Mouse (Mus musculus) heart, embryonic 16.5 days (tissue): ENCODE measurements around the gene App. TPM values are rescaled to one million over a fixed set of nuclear protein-coding genes. Genes with fewer than 3 reads are reported as not detected.

Source experiments
- ATAC-seq: fragments of 200-750 bp; cut with Nextera tagmentation; replicated peaks from 2 replicates; pipeline ENCODE4 v1.8.0; 2017; ENCODE audit warnings: moderate number of reproducible peaks; ENCODE audit not compliant: insufficient read depth, low FRiP score; ENCODE audit errors: extremely low read depth
- H3K27ac ChIP-seq: fragments of 300-500 bp; sonication (generic); 2 replicates; pipeline ENCODE4 v1.5.1; 2014; ENCODE audit warnings: mild to moderate bottlenecking, low read length, control low read depth, moderate library complexity
- H3K27me3 ChIP-seq: fragments of 300-500 bp; sonication (generic); 2 replicates; pipeline ENCODE4 v1.6.1; 2014; ENCODE audit warnings: low read length, mixed read lengths; ENCODE audit not compliant: control insufficient read depth, insufficient read depth
- H3K36me3 ChIP-seq: fragments of 300-500 bp; sonication (generic); 2 replicates; pipeline ENCODE4 v1.6.1; 2014; ENCODE audit not compliant: control insufficient read depth, insufficient read depth
- H3K4me1 ChIP-seq: fragments of 300-500 bp; sonication (generic); 2 replicates; pipeline ENCODE4 v1.6.1; 2014; ENCODE audit warnings: low read length, mixed read lengths; ENCODE audit not compliant: control insufficient read depth, insufficient read depth
- H3K4me2 ChIP-seq: fragments of 300-500 bp; sonication (generic); 2 replicates; pipeline ENCODE4 v1.6.1; 2014; ENCODE audit warnings: low read depth, mild to moderate bottlenecking, control low read depth, low read length
- H3K4me3 ChIP-seq: fragments of 300-500 bp; sonication (generic); 2 replicates; pipeline ENCODE4 v1.5.1; 2014; ENCODE audit warnings: mild to moderate bottlenecking, control low read depth, low read length
- H3K9ac ChIP-seq: fragments of 300-500 bp; sonication (generic); 2 replicates; pipeline ENCODE4 v1.6.1; 2014; ENCODE audit warnings: low read length, control low read depth
- H3K9me3 ChIP-seq: fragments of 300-500 bp; sonication (generic); replicated peaks from 2 replicates; pipeline ENCODE4 v1.6.1; 2016; ENCODE audit warnings: low read length; ENCODE audit not compliant: control insufficient read depth
- WGBS: fragments of 180-500 bp; shearing (Covaris S2); extraction: QIAGEN DNeasy Blood & Tissue Kit; methylation state at CpG from one replicate; pipeline ENCODE4 v1.1.7; 2014; 5-methylcytosine and 5-hydroxymethylcytosine counted together
- polyA plus RNA-seq: library from polyadenylated mRNA; unstranded; fragments of >200 nt; fragmentation: Nextera tagmentation; extraction: Ambion mirVana; gene quantifications from 2 replicates; pipeline ENCODE4 v1.2.1, GENCODE M21; 2015

Gene App
- polyA plus RNA-seq, 1 experiment from 2014 or later = 187 TPM

- 43% methylated on average over 8 of the region's 8 CpGs for WGBS
- Histone ChIP-seq H3K36me3 (no peaks in the 10 kb centered on the region), H3K4me2 (peak overlapping the region; percentile 65), H3K27ac (peak overlapping the region; percentile 93), H3K9ac (peak overlapping the region; percentile 57; the same call in 1 of the 2 replicates), H3K4me1 (peaks cover 47% of the 10 kb centered on the region), H3K27me3 (no peaks in the 10 kb centered on the region), H3K4me3 (peak overlapping the region; percentile 45), H3K9me3 (no peaks in the 10 kb centered on the region)
- ATAC-seq = no peak; the same call in 1 of the 2 replicates
Observed at GRCm38 (mm10) chr16:85133057-85133456, 40.5 kb downstream of the App start.

DNA sequence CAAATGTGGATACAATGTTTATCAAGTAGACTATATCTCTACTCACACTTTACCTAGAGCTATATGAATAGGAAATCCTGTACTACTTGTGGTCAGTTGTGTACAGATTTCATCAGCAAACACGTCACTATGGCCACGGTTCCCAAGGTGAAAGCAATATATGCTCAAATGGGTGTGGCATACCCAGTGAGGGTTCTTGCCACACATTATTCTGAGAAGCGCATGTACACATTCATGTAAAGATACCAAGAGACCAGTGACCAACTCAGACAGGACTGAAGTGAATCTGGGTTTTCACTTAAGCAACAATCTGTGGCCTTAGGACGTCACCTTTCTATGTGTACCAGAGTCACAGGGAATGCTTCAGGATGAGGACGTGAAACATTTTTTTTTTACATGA lies 41.4 kb downstream of the App start:
- H3K9ac ChIP-seq = no peak overlapping the region
- peak overlapping the region; percentile 65; the same call in 1 of the 2 replicates for H3K4me2 ChIP-seq
- no peaks in the 10 kb centered on the region for H3K9me3 ChIP-seq
- no peak overlapping the region for H3K4me3 ChIP-seq
- peak overlapping the region; percentile 93 for H3K27ac ChIP-seq
- WGBS = 74% methylated on average over 5 of the region's 5 CpGs
- no peaks in the 10 kb centered on the region for H3K36me3 ChIP-seq
- ATAC-seq = no peak
- H3K4me1 ChIP-seq = peaks cover 42% of the 10 kb centered on the region
- H3K27me3 ChIP-seq = no peaks in the 10 kb centered on the region

- WGBS = 70% methylated on average over 7 of the region's 7 CpGs
- no peak for ATAC-seq
- Histone ChIP-seq H3K4me1 (peaks cover 42% of the 10 kb centered on the region), H3K4me2 (no peak overlapping the region), H3K9me3 (no peaks in the 10 kb centered on the region), H3K4me3 (no peak overlapping the region), H3K27ac (no peak overlapping the region), H3K27me3 (no peaks in the 10 kb centered on the region), H3K36me3 (no peaks in the 10 kb centered on the region), H3K9ac (no peak overlapping the region)
Observed at GRCm38 (mm10) chr16:85130861-85131556, 42.6 kb downstream of the App start.

DNA sequence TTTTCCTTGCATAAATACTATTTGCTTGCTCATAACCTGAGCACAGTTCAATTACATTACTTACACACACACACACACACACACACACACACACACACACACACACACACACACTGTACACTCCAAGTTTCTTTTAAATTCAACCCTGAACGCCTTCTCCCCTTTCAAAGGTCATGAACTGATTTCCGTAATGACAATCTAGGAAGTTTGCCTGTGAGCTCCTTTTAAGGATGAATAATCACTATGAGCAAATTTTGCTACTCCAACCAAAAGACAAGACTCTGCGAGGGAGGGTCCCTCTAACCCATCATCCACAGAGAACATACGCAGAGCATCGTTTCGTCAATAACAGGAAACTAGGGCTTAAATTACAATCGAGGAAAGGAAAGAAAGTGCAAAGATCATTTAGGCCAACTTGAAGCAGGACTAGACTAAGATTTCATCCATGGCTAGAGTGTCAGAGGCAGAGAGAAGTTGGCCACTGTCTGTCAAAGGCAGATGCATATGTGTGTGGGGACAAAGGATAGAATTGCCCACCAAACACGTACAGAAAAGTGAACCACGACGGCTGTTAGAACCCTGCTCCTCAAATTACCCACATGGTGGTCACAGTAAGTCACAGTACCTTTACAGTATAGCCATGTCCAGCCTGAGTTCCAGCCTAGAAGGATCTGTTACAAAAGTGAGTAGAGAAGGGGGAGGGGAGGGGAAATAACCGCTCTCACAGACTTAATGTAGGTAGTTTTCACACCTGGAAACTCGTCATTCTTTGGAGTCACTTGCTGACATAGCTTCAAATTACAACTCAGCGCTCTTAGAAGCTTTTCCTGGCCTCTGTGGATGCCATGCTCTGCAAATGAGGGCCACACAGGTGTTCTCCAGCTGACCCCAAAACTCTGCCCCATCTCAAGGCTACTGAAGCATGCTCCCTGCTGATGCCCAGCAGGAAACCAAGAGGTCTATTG lies 44.6 kb downstream of the App start:
- 48% methylated on average over 13 of the region's 13 CpGs for WGBS
- ATAC-seq = no peak
- Histone ChIP-seq H3K9ac (no peak overlapping the region), H3K4me3 (no peak overlapping the region), H3K4me1 (peaks cover 37% of the 10 kb centered on the region), H3K36me3 (peaks cover 3% of the 10 kb centered on the region; the same call in 1 of the 2 replicates), H3K9me3 (peaks cover 4% of the 10 kb centered on the region; the same call in 1 of the 2 replicates), H3K27ac (peak overlapping the region; percentile 68), H3K27me3 (no peaks in the 10 kb centered on the region), H3K4me2 (no peak overlapping the region)

- ATAC-seq = no peak; the same call in 1 of the 2 replicates
- no peaks in the 10 kb centered on the region for H3K27me3 ChIP-seq
- H3K4me2 ChIP-seq = no peak overlapping the region
- H3K4me3 ChIP-seq = no peak overlapping the region
- peaks cover 31% of the 10 kb centered on the region for H3K4me1 ChIP-seq
- 39% methylated on average over 5 of the region's 5 CpGs for WGBS
- H3K9me3 ChIP-seq = peaks cover 4% of the 10 kb centered on the region; the same call in 1 of the 2 replicates
- peaks cover 3% of the 10 kb centered on the region; the same call in 1 of the 2 replicates for H3K36me3 ChIP-seq
- no peak overlapping the region for H3K9ac ChIP-seq
- peak overlapping the region; percentile 20; the same call in 1 of the 2 replicates for H3K27ac ChIP-seq
Observed at GRCm38 (mm10) chr16:85128347-85128664, 45.3 kb downstream of the App start.

DNA sequence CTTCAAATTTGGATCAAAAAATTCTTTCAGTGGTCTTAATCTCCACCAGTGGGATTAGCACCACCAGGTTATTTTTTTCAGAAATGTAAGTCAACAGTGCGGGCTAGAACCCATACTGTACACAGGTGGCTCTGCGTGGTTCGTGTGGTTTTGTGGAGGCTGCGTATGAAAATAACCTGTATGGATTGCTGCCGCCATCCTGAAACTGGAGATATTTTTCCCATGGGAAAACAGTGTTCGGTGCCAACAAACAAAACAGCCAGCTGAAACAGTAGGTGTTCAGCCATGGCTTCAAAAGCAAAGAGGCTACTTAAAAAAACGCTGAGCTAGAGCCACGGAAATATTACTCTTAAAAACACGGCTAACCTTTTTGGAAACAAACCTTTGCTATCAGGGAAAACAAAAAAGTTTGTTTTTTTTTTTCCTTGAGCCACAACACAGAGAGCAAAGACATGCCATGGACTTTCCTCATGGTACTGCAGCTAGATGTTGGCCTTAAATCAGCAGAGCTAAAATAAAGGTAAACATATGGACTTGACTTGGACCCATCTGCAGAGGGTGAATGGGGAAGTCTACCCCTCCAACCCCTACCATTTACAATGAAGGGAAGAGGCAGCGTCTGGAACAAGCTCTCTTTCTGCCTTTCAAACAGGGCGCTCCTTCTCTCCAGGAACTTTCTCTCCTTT lies 45.8 kb downstream of the App start:
- ATAC-seq = no peak
- 74% methylated on average over 11 of the region's 11 CpGs for WGBS

DNA sequence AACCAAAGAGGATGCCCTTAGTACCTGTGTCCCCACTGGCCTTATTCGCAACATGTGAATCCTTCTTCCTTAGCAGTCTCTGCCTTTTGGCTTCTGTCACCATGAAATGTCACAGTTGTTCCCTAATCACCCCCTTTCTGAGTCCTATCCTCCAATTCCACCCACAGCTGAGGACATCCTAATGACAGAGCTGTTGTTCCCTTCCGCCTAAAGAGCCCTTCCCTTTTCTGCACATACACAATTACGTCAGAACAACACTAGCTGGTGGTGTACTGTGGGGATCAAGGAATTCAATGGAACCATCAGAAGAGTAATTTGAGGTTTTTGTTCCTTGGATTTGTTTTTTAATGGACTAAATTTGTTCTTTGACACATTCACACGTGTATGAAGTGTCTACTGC lies 48.9 kb downstream of the App start:
- Histone ChIP-seq H3K36me3 (peaks cover 3% of the 10 kb centered on the region; the same call in 1 of the 2 replicates), H3K4me1 (peaks cover 11% of the 10 kb centered on the region), H3K27me3 (no peaks in the 10 kb centered on the region), H3K27ac (no peak overlapping the region), H3K4me3 (no peak overlapping the region), H3K4me2 (no peak overlapping the region), H3K9me3 (peaks cover 4% of the 10 kb centered on the region; the same call in 1 of the 2 replicates), H3K9ac (no peak overlapping the region)
- ATAC-seq = no peak
- 84% methylated on average over 4 of the region's 4 CpGs for WGBS

More for the DNA sequence above, 45.8 kb downstream of the App start:
- H3K27me3 ChIP-seq = no peaks in the 10 kb centered on the region
- peaks cover 4% of the 10 kb centered on the region; the same call in 1 of the 2 replicates for H3K9me3 ChIP-seq
- peaks cover 3% of the 10 kb centered on the region; the same call in 1 of the 2 replicates for H3K36me3 ChIP-seq
- H3K4me3 ChIP-seq = no peak overlapping the region
- peak overlapping the region; percentile 20; the same call in 1 of the 2 replicates for H3K27ac ChIP-seq
- H3K4me2 ChIP-seq = no peak overlapping the region
- no peak overlapping the region for H3K9ac ChIP-seq
- peaks cover 25% of the 10 kb centered on the region for H3K4me1 ChIP-seq

DNA sequence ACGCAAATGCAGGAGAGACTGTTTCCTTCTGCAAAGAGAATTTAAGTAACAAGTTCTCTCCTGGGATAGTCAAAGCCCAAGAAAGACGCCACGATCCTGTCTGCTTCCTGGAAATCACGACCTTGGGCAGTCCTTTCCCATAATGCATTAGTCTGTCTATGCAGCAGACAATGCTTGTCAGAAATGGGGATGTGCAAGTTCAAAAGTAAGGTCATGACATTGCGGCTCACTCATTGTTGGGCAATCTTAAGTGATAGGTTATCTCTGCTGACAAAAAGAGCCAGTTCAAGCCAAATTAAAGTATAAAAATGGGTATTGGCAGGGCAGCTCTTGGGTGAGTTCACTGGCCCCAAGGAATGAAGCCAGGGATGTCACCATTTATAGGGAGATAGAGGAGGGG lies 51.6 kb downstream of the App start:
- no peak overlapping the region for H3K9ac ChIP-seq
- no peak overlapping the region for H3K4me2 ChIP-seq
- H3K4me1 ChIP-seq = 0 out of 2 replicates have a peak, but pooled peaks cover 2% of the 10 kb centered on the region
- WGBS = 54% methylated on average over 5 of the region's 5 CpGs
- H3K27me3 ChIP-seq = no peaks in the 10 kb centered on the region
- no peak overlapping the region for H3K27ac ChIP-seq
- peaks cover 4% of the 10 kb centered on the region; the same call in 1 of the 2 replicates for H3K9me3 ChIP-seq
- ATAC-seq = no peak
- H3K36me3 ChIP-seq = peaks cover 9% of the 10 kb centered on the region
- H3K4me3 ChIP-seq = no peak overlapping the region
